Mouse (Mus musculus) embryonic stem cell, embryonic (primary cell): ENCODE data around the gene Gm5415.
"Not testable (repeated sequence)": the region's sequence is repeated elsewhere in the genome, so short reads cannot be mapped to it uniquely, and the experiment has no call there.

Experiments
- CTCF ChIA-PET, 4 experiments: fragments of 300-600 bp in 2 of 4; fragments of 350-600 bp in 2 of 4; sonication (Branson Sonifier 250); formaldehyde crosslinking; loops; one replicate each; lab custom pipeline; 2022; ENCODE audit warnings: inconsistent platforms in 2 of 4; lab: Charles Lee
- POLR2A ChIA-PET, 4 experiments: fragments of 300-600 bp in 2 of 4; fragments of 350-600 bp in 2 of 4; sonication (Branson Sonifier 250); formaldehyde crosslinking; loops; one replicate each; lab custom pipeline; 2022; ENCODE audit warnings: antibody characterized with exemption in 4 of 4, inconsistent platforms in 1 of 4; lab: Charles Lee

The Gm5415 gene

GRCm38 (mm10) chr1:32547194-32547593 is at the start of gene Gm5415:
Gm5415 (minus strand) TSS chr1:32547294.
- CTCF ChIA-PET, POLR2A ChIA-PET: not testable (repeated sequence)

- ChIA-PET POLR2A (no interaction called here), CTCF (no interaction called here)
These were observed 21.8 kb upstream of the Gm5415 start for GRCm38 (mm10) chr1:32568901-32569300.

- ChIA-PET POLR2A (no interaction called here), CTCF (no interaction called here)
These were observed 6.8 kb upstream of the Gm5415 start for GRCm38 (mm10) chr1:32553925-32554324.

GRCm38 (mm10) chr1:32553459-32553858 is 6.4 kb upstream of the Gm5415 start:
- CTCF ChIA-PET = no interaction called here
- POLR2A ChIA-PET = interaction anchor here in 1 of 4 experiments (0.6 kb wide), 1 partner anchor 29 kb away, joined by 3 read pairs; no protein-coding TSS in a partner anchor

- POLR2A ChIA-PET = no interaction called here
- CTCF ChIA-PET = no interaction called here
These were observed 43.7 kb downstream of the Gm5415 start for GRCm38 (mm10) chr1:32503381-32503780.
